Mouse (Mus musculus) heart, adult 2 months (tissue): ENCODE data around the gene Nkapd1.

Source experiments
- CTCF ChIP-seq: fragments of 200-600 bp; IDR thresholded peaks from 2 replicates; pipeline ENCODE4 v1.8.1; 2022; ENCODE audit warnings: antibody characterized with exemption, mild to moderate bottlenecking, moderate library complexity
- EP300 ChIP-seq: fragments of 200-500 bp; IDR thresholded peaks from 2 replicates; pipeline ENCODE4 v1.6.1; 2011; ENCODE audit warnings: low read depth, low read length, control low read depth; ENCODE audit not compliant: insufficient read depth
- POLR2A ChIP-seq: fragments of 200-500 bp; IDR thresholded peaks from 2 replicates; pipeline ENCODE4 v1.6.1; 2011; ENCODE audit warnings: mild to moderate bottlenecking, low read depth, low read length, control low read depth; ENCODE audit not compliant: insufficient read depth

DNA sequence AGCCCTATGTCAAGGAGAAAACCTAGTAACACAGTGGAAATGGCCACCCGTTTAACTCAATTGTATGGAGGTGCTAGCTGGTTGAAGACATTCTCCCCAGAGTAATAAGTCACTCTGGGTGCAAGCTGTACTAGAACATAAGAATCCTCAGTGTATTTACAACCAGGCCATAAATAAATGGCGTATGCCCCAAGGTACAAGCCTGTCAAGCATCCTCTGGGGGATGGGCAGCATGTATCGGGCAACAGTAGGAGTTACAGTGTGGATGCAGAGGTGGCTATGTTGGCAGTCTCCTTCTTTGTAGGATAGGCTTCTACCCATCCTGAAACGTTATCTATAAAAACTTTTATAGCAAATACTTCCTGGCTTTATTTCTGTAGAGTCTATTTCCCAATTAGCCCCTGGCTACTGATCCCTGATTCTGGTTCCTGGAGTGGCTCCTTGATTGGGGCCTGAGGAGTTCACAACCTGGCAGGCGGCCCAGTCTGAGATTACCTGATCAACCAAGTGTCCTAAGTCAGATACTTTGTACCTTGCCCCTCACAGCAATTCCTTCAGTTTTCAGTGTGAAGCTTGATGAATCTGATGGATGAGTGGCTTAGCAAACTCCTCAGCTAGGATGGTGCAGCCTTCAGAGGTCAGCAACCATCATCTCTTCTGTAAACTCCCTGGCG, 32.0 kb downstream of the Nkapd1 start:
- TF ChIP-seq CTCF: no peak
- no peak for TF ChIP-seq POLR2A
- TF ChIP-seq EP300: no peak
